Mouse (Mus musculus): Measurements from ENCODE around the gene Tsen54. TPM values are rescaled to one million over a fixed set of nuclear protein-coding genes. Genes with fewer than 3 reads are reported as not detected.

Gene Tsen54
- polyA plus RNA-seq, 1 experiment from 2014 or later = 18.7 TPM

- H3K9ac ChIP-seq (ENCODE audit: low read depth, low read length) = no peak overlapping the region
- no peaks in the 10 kb centered on the region for H3K36me3 ChIP-seq (ENCODE audit: control insufficient read depth, insufficient read depth, low read length)
- no peaks in the 10 kb centered on the region for H3K9me3 ChIP-seq (ENCODE audit: control insufficient read depth, low read length)
- H3K27me3 ChIP-seq (replicated peaks; ENCODE audit: control insufficient read depth, insufficient read depth, low read length) = peaks cover 24% of the 10 kb centered on the region
- 87% methylated on average over 8 of the region's 8 CpGs for WGBS
- peaks cover 5% of the 10 kb centered on the region; the same call in 1 of the 2 replicates for H3K4me1 ChIP-seq (ENCODE audit: control insufficient read depth, insufficient read depth, low read depth, low read length)
- ATAC-seq = no peak
- no peak overlapping the region for H3K4me3 ChIP-seq (ENCODE audit: low read length)
- H3K27ac ChIP-seq (ENCODE audit: low read depth, low read length) = no peak overlapping the region
- no peak overlapping the region for H3K4me2 ChIP-seq (ENCODE audit: low read length)
Observed at GRCm38 (mm10) chr11:115863895-115864294, 49.4 kb downstream of the Tsen54 start.

- 88% methylated on average over 8 of the region's 8 CpGs for WGBS
- H3K9ac ChIP-seq (ENCODE audit: low read depth, low read length) = no peak overlapping the region
- H3K4me3 ChIP-seq (ENCODE audit: low read length) = no peak overlapping the region
- H3K9me3 ChIP-seq (ENCODE audit: control insufficient read depth, low read length) = no peaks in the 10 kb centered on the region
- no peaks in the 10 kb centered on the region for H3K4me1 ChIP-seq (ENCODE audit: control insufficient read depth, insufficient read depth, low read depth, low read length)
- no peaks in the 10 kb centered on the region for H3K27me3 ChIP-seq (replicated peaks; ENCODE audit: control insufficient read depth, insufficient read depth, low read length)
- no peak overlapping the region for H3K27ac ChIP-seq (ENCODE audit: low read depth, low read length)
- ATAC-seq = no peak
- H3K4me2 ChIP-seq (ENCODE audit: low read length) = no peak overlapping the region
- H3K36me3 ChIP-seq (ENCODE audit: control insufficient read depth, insufficient read depth, low read length) = no peaks in the 10 kb centered on the region
Observed at GRCm38 (mm10) chr11:115869393-115869792, 54.9 kb downstream of the Tsen54 start.

GRCm38 (mm10) chr11:115872437-115872836 is 57.9 kb downstream of the Tsen54 start:
- H3K4me1 ChIP-seq (ENCODE audit: control insufficient read depth, insufficient read depth, low read depth, low read length) = no peaks in the 10 kb centered on the region
- no peak overlapping the region for H3K4me2 ChIP-seq (ENCODE audit: low read length)
- H3K36me3 ChIP-seq (ENCODE audit: control insufficient read depth, insufficient read depth, low read length) = no peaks in the 10 kb centered on the region
- H3K4me3 ChIP-seq (ENCODE audit: low read length) = no peak overlapping the region
- no peak overlapping the region for H3K27ac ChIP-seq (ENCODE audit: low read depth, low read length)
- whole genome bisulfite sequencing = 68% methylated on average over 4 of the region's 4 CpGs
- H3K9me3 ChIP-seq (ENCODE audit: control insufficient read depth, low read length) = no peaks in the 10 kb centered on the region
- no peaks in the 10 kb centered on the region for H3K27me3 ChIP-seq (replicated peaks; ENCODE audit: control insufficient read depth, insufficient read depth, low read length)
- ATAC-seq = no peak
- H3K9ac ChIP-seq (ENCODE audit: low read depth, low read length) = no peak overlapping the region

Small RNA genes lying within 50 kb of the gene (microRNA-seq; reads per million reads assigned to microRNA genes)
- gene Mir5621 = 0.83 reads per million

Other genes with a start within 250 kb of the Tsen54 start
- gene Mrps7, start 210.8 kb upstream of the Tsen54 start, polyA plus RNA-seq (2015; fragmentation: Nextera tagmentation; extraction: Ambion mirVana) = 79.9 and 82.2 TPM in 2 replicates
- gene Gga3, start 210.7 kb upstream of the Tsen54 start, polyA plus RNA-seq (2015; fragmentation: Nextera tagmentation; extraction: Ambion mirVana) = 35.1 and 43.7 TPM in 2 replicates
- gene Mif4gd, start 201.8 kb upstream of the Tsen54 start, polyA plus RNA-seq (2015; fragmentation: Nextera tagmentation; extraction: Ambion mirVana) = 16.1 and 16.2 TPM in 2 replicates
- 42.7 and 49.9 TPM in 2 replicates for gene Slc25a19, start 186.4 kb upstream of the Tsen54 start, polyA plus RNA-seq (2015; fragmentation: Nextera tagmentation; extraction: Ambion mirVana)
- gene Grb2, start 106.1 kb upstream of the Tsen54 start, polyA plus RNA-seq (2015; fragmentation: Nextera tagmentation; extraction: Ambion mirVana) = 183 and 193 TPM in 2 replicates
- 22.0 and 29.0 TPM in 2 replicates for gene Tmem94, start 49.3 kb upstream of the Tsen54 start, polyA plus RNA-seq (2015; fragmentation: Nextera tagmentation; extraction: Ambion mirVana)
- 9.0 and 12.6 TPM in 2 replicates for gene Caskin2, start 1.1 kb upstream of the Tsen54 start, polyA plus RNA-seq (2015; fragmentation: Nextera tagmentation; extraction: Ambion mirVana)
- 1.3 and 2.1 TPM in 2 replicates for gene Llgl2, start 9.3 kb downstream of the Tsen54 start, polyA plus RNA-seq (2015; fragmentation: Nextera tagmentation; extraction: Ambion mirVana)
- 0.16 and 0.31 TPM in 2 replicates for gene Myo15b, start 43.7 kb downstream of the Tsen54 start, polyA plus RNA-seq (2015; fragmentation: Nextera tagmentation; extraction: Ambion mirVana)
- 2.5 and 3.9 TPM in 2 replicates for gene Smim5, start 85.2 kb downstream of the Tsen54 start, polyA plus RNA-seq (2015; fragmentation: Nextera tagmentation; extraction: Ambion mirVana)
- gene Smim6, start 97.3 kb downstream of the Tsen54 start, polyA plus RNA-seq (2015; fragmentation: Nextera tagmentation; extraction: Ambion mirVana) = 0.49 and 0.58 TPM in 2 replicates
- 38.4 and 45.3 TPM in 2 replicates for gene Sap30bp, start 118.6 kb downstream of the Tsen54 start, polyA plus RNA-seq (2015; fragmentation: Nextera tagmentation; extraction: Ambion mirVana)
- gene Recql5, start 118.8 kb downstream of the Tsen54 start, polyA plus RNA-seq (2015; fragmentation: Nextera tagmentation; extraction: Ambion mirVana) = 20.2 and 21.3 TPM in 2 replicates
- gene Itgb4, start 160.0 kb downstream of the Tsen54 start, polyA plus RNA-seq (2015; fragmentation: Nextera tagmentation; extraction: Ambion mirVana) = 1.8 and 2.1 TPM in 2 replicates
- 76.0 and 76.2 TPM in 2 replicates for gene Galk1, start 198.0 kb downstream of the Tsen54 start, polyA plus RNA-seq (2015; fragmentation: Nextera tagmentation; extraction: Ambion mirVana)
- gene H3f3b, start 213.2 kb downstream of the Tsen54 start, polyA plus RNA-seq (2015; fragmentation: Nextera tagmentation; extraction: Ambion mirVana) = 1,585 and 1,603 TPM in 2 replicates
- 30.1 and 37.6 TPM in 2 replicates for gene Unk, start 215.6 kb downstream of the Tsen54 start, polyA plus RNA-seq (2015; fragmentation: Nextera tagmentation; extraction: Ambion mirVana)